Mouse (Mus musculus) kidney, adult 8-10 months (tissue): Measurements from ENCODE around the gene Tm7sf2.
A peak's percentile ranks its signal among the peaks of the same experiment; 100 is the strongest.
"Not testable (repeated sequence)": the region's sequence is repeated elsewhere in the genome, so short reads cannot be mapped to it uniquely, and the experiment has no call there.

Experiments
- DNase-seq, 2 experiments: peaks; one replicate each; pipeline ENCODE4 v3.0.0; 2022

Gene Tm7sf2

DNA sequence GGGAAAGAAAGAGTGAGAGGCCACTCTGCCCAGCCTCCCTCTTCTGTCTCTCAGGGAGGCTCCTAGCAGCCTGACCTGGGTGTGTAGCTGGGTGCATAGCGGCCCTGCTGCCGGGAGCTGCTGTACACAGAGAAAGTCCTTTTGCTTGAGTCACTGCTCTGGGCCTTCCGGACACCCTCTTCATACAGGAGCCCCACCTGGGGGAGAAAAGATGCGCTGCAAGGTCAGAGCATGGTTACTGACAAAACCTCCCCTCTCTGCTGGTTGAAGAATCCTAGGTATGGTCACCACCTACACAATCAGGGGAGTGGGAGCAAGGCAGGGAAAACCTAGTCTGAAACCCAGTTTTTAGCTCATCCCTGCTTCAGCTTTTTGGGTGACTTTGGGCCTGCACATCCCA lies 778 bp upstream of the Tm7sf2 start:
- DNase-seq = no peak

DNA sequence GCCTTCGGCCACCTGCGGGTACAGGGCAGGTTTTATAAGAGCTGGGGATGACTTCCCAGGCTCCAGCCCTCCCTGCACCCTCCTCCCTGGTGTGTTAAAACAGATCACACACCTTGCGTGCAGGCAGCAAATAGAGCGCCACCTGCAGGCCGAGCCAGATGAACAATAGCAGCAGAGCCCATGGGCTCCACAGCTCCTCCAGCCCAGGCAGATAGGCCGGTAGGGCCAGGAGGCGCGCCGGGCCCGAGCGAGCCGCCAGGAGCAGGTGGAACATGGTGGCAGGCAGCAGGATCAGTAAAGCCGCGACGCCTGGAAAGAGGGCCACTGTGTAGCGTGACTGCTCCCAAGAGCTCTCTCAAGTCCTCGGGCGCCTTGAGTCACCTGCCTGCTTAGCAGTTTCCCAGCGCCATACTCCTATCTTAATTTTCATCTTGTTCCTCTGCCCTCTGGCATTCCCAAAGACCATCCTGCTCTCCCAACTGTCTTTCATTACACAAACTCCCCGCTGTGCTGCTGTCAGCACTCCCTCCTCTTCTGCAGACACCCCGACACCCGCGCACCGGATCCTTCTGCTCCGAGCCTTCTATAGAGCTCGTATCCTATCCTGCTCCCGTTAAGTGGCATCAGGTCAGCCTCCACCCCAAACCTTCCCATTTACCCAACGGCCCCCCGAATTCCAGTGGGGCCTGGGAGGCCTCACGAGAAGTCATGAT lies 1.0 kb downstream of the Tm7sf2 start:
- DNase-seq = peak; percentile 79 to 85

- DNase-seq = no peak
Measured at GRCm38 (mm10) chr19:6066571-6066970, 1.6 kb downstream of the Tm7sf2 start.

DNA sequence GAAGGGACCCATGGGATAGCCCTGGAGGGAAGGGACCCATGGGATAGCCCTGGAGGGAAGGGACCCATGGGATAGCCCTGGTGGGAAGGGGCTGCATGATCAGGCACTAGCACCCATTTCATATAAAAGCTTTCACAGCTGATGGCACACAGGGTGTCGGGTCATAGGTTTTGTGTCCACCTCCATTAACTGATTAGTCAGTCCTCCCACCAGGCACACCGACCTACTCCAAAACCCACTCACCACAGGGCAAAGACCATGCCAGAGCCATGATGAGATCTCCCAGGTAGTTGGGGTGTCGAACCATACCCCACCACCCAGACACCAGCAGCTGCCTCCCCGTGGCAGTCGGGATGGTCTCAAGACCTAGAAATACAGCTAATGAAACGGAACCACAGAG lies 5.1 kb downstream of the Tm7sf2 start:
- DNase-seq = no peak

- no peak for DNase-seq
Measured at GRCm38 (mm10) chr19:6062418-6062817, 5.8 kb downstream of the Tm7sf2 start.

DNA sequence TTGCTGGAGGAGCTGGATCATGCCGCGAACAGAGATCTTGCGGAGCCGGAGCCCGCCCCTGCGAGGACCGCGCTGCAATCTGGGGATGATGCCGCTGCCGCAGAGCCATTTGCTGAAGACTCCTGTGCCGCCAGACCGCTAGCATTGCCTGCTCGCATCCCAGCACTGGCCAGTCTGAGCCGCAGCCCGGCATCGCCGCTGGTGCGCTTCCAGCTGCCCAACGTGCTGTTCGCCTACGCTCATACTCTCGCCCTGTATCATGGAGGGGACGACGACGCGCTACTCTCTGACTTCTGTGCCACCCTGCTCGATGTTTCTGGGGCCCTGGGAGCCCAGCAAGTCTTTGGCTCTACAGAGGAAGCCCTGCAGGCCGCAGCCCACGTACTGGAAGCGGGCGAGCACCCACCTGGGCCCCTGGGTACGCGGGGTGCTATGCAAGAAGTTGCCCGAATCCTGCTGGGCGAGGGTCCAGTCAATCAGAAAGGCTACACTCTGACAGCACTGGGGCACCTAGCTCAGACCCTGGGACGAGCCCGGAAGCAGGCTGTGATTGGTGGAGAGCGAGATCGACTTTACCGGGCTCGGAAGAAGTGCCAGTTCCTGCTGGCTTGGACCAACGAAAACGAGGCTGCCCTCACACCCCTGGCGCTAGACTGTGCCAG lies 6.4 kb downstream of the Tm7sf2 start:
- peak in 1 of 2 experiments; percentile 50 for DNase-seq

GRCm38 (mm10) chr19:6061021-6061533 lies 7.1 kb downstream of the Tm7sf2 start, which contains the start of gene Znhit2:
Gene Znhit2, plus strand, starts transcription at chr19:6061192.
- DNase-seq = peak; percentile 96 to 97

DNA sequence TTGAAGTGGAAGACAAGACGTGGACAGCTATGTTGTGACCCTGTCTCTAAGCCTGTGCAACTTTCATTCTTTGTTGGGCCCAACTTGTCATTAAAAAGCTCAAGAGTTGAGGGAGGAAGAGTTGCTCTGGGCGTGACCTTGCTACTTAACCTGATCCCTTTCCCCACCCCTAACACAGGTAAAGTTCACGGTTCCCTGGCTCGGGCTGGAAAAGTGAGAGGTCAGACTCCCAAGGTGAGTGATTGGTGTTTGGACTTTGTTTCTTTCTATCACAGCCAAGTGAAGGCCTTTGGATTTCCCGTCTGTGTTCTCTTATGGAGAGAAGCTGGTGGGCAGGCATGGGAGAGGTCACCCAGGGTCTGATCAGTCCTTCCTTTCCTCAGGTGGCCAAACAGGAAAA lies 9.2 kb downstream of the Tm7sf2 start:
- DNase-seq = no peak

DNA sequence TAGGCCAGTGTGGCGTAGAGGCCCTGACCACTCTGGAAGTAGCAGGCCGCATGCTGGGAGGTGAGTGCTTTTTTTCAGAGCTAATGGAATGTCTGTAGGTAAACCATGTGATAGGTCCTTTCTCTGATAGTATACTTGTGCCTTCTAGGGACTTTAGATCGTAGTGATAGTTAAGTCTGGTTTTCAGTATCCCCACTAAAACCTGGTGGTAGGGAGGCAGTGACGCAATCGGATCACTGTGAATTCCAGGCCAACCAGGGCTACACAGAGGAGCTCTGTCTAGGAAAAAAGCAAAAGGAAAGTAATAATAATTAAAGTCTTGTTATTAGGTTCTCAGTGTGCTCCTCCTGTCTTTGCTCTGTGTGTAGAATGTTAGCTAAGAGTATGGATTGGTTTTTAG lies 9.7 kb downstream of the Tm7sf2 start:
- DNase-seq = no peak

- peak; percentile 98 to 99 for DNase-seq
Measured at GRCm38 (mm10) chr19:6057313-6058096, 10.7 kb downstream of the Tm7sf2 start, which contains the start of the genes Mrpl49 and Fau. Gene Mrpl49, minus strand, starts transcription at chr19:6057785. Gene Fau, plus strand, starts transcription at chr19:6057844.

GRCm38 (mm10) chr19:6056696-6057095 lies 11.5 kb downstream of the Tm7sf2 start:
- DNase-seq = no peak

GRCm38 (mm10) chr19:6054296-6054695 lies 13.9 kb downstream of the Tm7sf2 start:
- peak in 1 of 2 experiments; percentile 3 for DNase-seq

GRCm38 (mm10) chr19:6052516-6052915 lies 15.7 kb downstream of the Tm7sf2 start:
- no peak for DNase-seq

DNA sequence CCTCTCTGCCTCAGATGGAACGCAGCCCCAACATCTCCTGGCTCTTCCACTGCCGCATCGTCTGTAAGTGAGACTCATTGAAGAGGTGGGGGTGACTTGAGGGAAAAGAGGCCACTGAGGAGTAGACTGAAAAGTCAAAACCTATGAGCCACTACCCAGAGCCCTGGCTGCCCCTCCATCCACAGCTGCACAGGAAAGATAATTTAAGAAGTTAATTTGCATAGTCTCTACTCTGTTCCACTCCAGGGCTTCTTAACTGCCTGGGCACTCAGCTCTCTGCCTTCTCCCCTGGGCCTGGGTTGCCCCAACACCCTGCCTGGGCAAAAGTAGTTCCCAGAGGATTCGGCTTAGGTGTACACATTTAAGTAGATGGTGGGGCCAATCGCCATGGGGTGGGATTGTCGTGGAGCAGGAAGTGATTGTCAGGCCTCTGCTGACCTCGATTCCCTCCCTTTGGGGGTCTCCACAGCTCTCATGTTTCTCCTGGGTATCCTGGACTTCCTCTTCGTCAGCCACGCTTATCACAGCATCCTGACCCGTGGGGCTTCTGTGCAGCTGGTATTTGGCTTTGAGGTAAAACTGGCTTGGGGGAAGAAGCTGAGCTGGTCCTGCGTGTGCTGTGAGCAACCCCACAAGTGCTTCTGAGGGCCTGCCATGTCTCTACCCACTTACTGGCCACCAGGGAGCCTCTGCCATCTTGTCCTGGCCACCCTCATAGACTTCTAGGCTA lies 19.3 kb downstream of the Tm7sf2 start:
- DNase-seq = no peak

DNA sequence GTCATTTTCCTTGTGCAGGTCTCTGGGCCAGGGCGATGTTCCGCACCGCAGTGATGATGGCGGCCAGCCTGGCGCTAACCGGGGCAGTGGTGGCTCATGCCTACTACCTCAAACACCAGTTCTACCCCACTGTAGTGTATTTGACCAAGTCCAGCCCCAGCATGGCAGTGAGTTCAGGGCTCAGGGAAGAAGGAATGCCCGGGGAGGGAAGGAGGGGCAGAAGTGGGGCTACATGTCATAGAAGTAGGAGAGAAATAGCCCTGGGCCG lies 20.3 kb downstream of the Tm7sf2 start:
- DNase-seq = no peak

- no peak for DNase-seq
Measured at GRCm38 (mm10) chr19:6047154-6047898, 20.8 kb downstream of the Tm7sf2 start.

DNA sequence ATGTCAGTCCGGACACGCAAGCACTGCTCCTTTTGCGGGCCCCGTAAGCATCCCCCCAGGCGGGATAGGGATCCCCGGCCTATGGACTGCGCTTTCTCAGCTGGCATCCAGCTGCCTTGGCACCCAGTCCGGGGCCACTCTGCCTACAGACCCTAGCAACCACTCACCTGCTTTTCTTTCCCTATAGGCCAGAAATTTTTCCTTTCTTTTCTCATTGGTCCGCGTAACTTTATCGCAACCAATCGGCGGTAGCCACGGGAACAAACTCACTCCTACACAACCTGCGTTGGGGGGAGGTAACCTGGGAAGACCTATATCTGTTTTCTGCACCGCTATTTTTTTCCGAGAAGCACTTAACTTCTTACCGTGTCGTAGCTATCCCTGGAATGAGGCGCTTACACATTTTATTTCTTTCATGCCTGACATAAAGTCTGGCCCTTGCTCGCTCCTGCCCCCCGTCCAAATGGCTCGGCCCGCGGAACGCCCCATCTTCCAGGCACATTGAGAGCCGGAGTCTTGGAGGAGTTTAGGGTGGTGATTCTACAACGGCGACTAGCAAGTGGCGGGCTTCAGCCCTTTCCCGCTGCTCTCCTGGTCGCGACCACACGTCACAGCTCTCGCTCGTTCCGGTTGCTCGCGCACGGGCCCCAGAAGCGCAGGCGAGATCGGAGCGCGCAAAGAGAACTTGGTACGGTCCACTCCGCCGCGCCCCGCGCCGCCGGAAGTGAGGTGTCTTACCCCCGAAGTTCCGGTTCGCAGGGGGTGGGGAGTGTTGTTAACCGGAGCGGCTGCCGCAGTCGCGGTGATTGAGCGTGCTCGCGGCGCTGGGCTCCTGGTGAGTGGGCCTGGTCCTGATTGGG lies 21.6 kb downstream of the Tm7sf2 start, which contains the start of gene Syvn1:
Gene Syvn1, plus strand, starts transcription at position 283 of the 860 bp plus-strand sequence.
- DNase-seq = peak; percentile 93 to 96

- DNase-seq = peak in 1 of 2 experiments; percentile 40
Measured at GRCm38 (mm10) chr19:6045366-6046293, 22.5 kb downstream of the Tm7sf2 start.

GRCm38 (mm10) chr19:6044102-6044501 lies 24.1 kb downstream of the Tm7sf2 start:
- not testable (repeated sequence) for DNase-seq

GRCm38 (mm10) chr19:6042293-6042692 lies 25.9 kb downstream of the Tm7sf2 start:
- no peak for DNase-seq
